Mouse (Mus musculus): ENCODE data around the gene Atg2b. TPM values are rescaled to one million over a fixed set of nuclear protein-coding genes. Genes with fewer than 3 reads are reported as not detected.

Gene Atg2b
- 10.7 and 11.4 TPM in 2 replicates for polyA plus RNA-seq (2016; fragmentation: Nextera tagmentation; extraction: Ambion mirVana)

DNA sequence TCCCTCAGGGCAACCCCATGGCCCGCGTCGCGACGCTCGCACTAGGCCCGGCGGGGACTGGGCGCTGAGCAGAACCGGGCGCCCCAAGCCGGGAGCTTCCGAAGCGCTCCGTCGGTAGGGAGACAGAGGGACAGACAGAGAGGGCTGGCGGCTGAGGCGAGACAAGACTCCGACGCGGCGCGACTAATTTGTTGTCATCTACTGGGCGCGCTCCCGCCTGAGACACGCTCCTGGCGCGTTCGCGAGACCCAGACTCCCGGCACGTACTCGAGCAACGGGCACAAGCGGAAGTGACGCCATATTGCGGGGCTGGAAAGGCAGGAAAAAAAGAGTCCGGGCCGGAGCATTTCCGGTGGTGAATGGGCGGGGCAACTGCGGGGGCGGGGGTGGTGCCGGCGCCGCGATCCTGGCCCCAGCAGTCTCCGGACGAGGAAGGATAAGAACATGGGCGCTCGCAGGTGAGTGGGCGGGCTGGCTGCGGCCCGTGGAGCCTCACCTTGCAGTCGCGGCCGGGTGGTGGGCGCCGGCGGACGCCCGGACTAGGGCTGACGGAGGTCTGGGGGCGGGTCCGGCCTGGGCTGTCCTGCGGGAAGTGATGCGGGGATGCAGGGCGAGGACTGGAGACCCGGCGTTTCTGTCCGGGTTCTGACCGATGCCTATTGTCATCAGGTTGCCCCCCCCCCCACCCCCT, at the start of gene Atg2b:
Gene Atg2b (minus strand): TSS at position 211 of the 691 bp plus-strand sequence.
- H3K27me3 ChIP-seq (ENCODE audit: insufficient read depth, poor library complexity, severe bottlenecking) = no peaks in the 10 kb centered on the region
- H3K9me3 ChIP-seq = no peaks in the 10 kb centered on the region
- peak within 1 kb of the TSS; percentile 94 for H3K27ac ChIP-seq
- H3K4me3 ChIP-seq = peak within 1 kb of the TSS; percentile 79
- peaks cover 33% of the 10 kb centered on the region for H3K4me1 ChIP-seq (replicated peaks)
- H3K36me3 ChIP-seq = peaks cover 13% of the 10 kb centered on the region
- DNase-seq (ENCODE audit: low spot score) = peak; percentile 98
- under 1% methylated on average over 72 of the region's 73 CpGs for WGBS

GRCm38 (mm10) chr12:105733370-105734159, 48.6 kb upstream of the Atg2b start:
- no peaks in the 10 kb centered on the region for H3K27me3 ChIP-seq (ENCODE audit: insufficient read depth, poor library complexity, severe bottlenecking)
- peaks cover 6% of the 10 kb centered on the region; the same call in 1 of the 2 replicates for H3K4me1 ChIP-seq (replicated peaks)
- no peak for DNase-seq (ENCODE audit: low spot score)
- no peak overlapping the region for H3K4me3 ChIP-seq
- H3K27ac ChIP-seq = peak overlapping the region; percentile 64
- no peaks in the 10 kb centered on the region for H3K9me3 ChIP-seq
- WGBS = 72% methylated on average over 9 of the region's 9 CpGs
- no peaks in the 10 kb centered on the region for H3K36me3 ChIP-seq

- no peaks in the 10 kb centered on the region for H3K36me3 ChIP-seq
- H3K27me3 ChIP-seq (ENCODE audit: insufficient read depth, poor library complexity, severe bottlenecking) = no peaks in the 10 kb centered on the region
- H3K4me1 ChIP-seq (replicated peaks) = peaks cover 6% of the 10 kb centered on the region; the same call in 1 of the 2 replicates
- WGBS = 91% methylated on average over 6 of the region's 6 CpGs
- no peaks in the 10 kb centered on the region for H3K9me3 ChIP-seq
- H3K4me3 ChIP-seq = no peak overlapping the region
- H3K27ac ChIP-seq = no peak overlapping the region
- DNase-seq (ENCODE audit: low spot score) = no peak
Observed at GRCm38 (mm10) chr12:105730851-105731460, 45.9 kb upstream of the Atg2b start.

- 26% methylated on average over 8 of the region's 8 CpGs for WGBS
Observed at GRCm38 (mm10) chr12:105727964-105728363, 43.0 kb upstream of the Atg2b start.

GRCm38 (mm10) chr12:105727268-105727667, 42.3 kb upstream of the Atg2b start:
- Histone ChIP-seq H3K27me3 (ENCODE audit: insufficient read depth, poor library complexity, severe bottlenecking) (no peaks in the 10 kb centered on the region), H3K27ac (no peak overlapping the region), H3K4me1 (replicated peaks) (no peaks in the 10 kb centered on the region), H3K9me3 (no peaks in the 10 kb centered on the region), H3K4me3 (no peak overlapping the region), H3K36me3 (no peaks in the 10 kb centered on the region)
- no peak for DNase-seq (ENCODE audit: low spot score)
- WGBS = 89% methylated on average over 3 of the region's 3 CpGs

More at GRCm38 (mm10) chr12:105727964-105728363, 43.0 kb upstream of the Atg2b start:
- H3K4me1 ChIP-seq (replicated peaks) = no peaks in the 10 kb centered on the region
- no peak overlapping the region for H3K4me3 ChIP-seq
- no peak for DNase-seq (ENCODE audit: low spot score)
- no peaks in the 10 kb centered on the region for H3K27me3 ChIP-seq (ENCODE audit: insufficient read depth, poor library complexity, severe bottlenecking)
- no peak overlapping the region for H3K27ac ChIP-seq
- H3K36me3 ChIP-seq = no peaks in the 10 kb centered on the region
- no peaks in the 10 kb centered on the region for H3K9me3 ChIP-seq

- Histone ChIP-seq H3K27ac (no peak overlapping the region), H3K4me1 (replicated peaks) (peaks cover 9% of the 10 kb centered on the region), H3K9me3 (no peaks in the 10 kb centered on the region), H3K27me3 (ENCODE audit: insufficient read depth, poor library complexity, severe bottlenecking) (no peaks in the 10 kb centered on the region), H3K4me3 (no peak overlapping the region), H3K36me3 (no peaks in the 10 kb centered on the region)
- WGBS = 76% methylated on average over 13 of the region's 13 CpGs
- no peak for DNase-seq (ENCODE audit: low spot score)
Observed at GRCm38 (mm10) chr12:105725736-105726135, 40.7 kb upstream of the Atg2b start.

DNA sequence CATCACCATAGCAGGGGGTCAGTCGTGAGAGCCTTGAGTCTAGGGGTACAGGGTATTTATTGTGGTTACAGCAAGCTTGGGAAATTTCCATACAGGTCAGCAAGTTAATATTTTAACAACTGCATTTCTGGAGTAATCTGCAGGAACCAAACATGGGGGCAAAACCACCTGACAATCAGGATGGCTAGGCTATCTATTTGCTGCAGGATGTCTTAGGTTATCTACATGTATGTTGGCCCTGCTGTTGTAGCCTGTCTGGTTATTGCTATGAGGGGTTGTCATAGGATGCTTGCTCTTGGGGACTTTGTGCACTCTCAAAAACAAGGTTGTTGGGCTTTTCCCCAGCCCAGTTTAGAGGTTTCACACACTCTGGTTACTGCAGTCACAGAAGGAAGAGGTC, 39.6 kb upstream of the Atg2b start:
- 76% methylated on average over 1 of the region's 1 CpGs for WGBS
- no peak for DNase-seq (ENCODE audit: low spot score)
- H3K36me3 ChIP-seq = no peaks in the 10 kb centered on the region
- no peak overlapping the region for H3K4me3 ChIP-seq
- no peaks in the 10 kb centered on the region for H3K9me3 ChIP-seq
- H3K27me3 ChIP-seq (ENCODE audit: insufficient read depth, poor library complexity, severe bottlenecking) = no peaks in the 10 kb centered on the region
- H3K27ac ChIP-seq = no peak overlapping the region
- peaks cover 9% of the 10 kb centered on the region for H3K4me1 ChIP-seq (replicated peaks)

DNA sequence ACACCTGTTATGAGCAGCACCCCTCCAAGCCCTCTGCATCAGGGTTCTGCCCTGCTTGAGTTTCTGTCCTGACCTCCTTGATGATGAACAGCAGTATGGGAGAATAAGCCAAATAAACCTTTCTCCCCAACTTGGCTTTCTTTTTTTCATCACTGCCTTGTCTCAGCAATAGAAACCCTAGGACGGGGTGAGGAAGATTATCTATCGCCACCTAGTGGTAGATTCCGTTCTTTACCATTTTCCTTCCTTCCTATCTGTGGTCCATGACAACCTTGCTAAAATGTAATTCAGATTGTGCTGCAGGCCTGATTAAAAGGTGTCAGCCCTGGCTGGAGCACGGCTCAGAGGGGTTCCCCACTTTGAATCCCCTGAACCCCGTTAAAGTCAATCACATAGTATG, 37.6 kb upstream of the Atg2b start:
- WGBS = 4% methylated on average over 5 of the region's 5 CpGs
- Histone ChIP-seq H3K27me3 (ENCODE audit: insufficient read depth, poor library complexity, severe bottlenecking) (no peaks in the 10 kb centered on the region), H3K4me3 (no peak overlapping the region), H3K27ac (no peak overlapping the region), H3K9me3 (no peaks in the 10 kb centered on the region), H3K4me1 (replicated peaks) (peaks cover 9% of the 10 kb centered on the region), H3K36me3 (no peaks in the 10 kb centered on the region)
- DNase-seq (ENCODE audit: low spot score) = no peak

DNA sequence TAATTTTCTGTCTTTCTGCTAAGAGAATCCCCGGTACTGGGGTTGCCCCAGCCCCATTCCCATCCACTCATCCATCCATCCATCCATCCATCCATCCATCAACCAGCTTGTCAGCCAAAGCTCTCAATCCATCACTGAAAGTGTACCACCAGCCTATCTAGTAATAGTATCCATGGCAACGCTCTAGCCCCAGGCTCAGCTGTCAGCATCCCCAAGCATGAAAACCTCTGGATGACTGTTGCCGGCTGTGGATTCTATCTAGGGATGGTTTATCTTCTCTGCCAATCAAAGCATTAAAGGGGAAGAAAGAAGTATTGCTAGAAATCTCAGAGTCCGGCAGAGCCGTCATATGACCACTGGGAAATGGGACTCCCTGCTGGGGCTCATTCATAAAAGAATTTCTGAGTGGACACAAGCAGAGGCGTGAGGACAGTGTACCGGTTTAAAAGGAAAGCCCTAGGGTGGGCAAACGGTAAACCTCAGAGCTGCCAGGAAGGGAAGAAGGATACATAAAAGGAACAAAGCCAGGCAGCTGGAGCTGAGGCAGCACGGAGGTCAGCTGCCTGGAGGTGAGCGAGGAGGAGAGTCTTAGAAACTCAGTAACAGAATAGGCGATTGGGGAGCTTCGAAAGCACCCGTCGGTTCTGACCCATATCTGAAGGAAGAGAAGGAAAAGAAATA, 36.6 kb upstream of the Atg2b start:
- DNase-seq (ENCODE audit: low spot score) = peak; percentile 27
- Histone ChIP-seq H3K9me3 (no peaks in the 10 kb centered on the region), H3K27ac (no peak overlapping the region), H3K4me1 (replicated peaks) (peaks cover 9% of the 10 kb centered on the region), H3K36me3 (no peaks in the 10 kb centered on the region), H3K4me3 (no peak overlapping the region), H3K27me3 (ENCODE audit: insufficient read depth, poor library complexity, severe bottlenecking) (no peaks in the 10 kb centered on the region)
- WGBS = 41% methylated on average over 14 of the region's 14 CpGs

DNA sequence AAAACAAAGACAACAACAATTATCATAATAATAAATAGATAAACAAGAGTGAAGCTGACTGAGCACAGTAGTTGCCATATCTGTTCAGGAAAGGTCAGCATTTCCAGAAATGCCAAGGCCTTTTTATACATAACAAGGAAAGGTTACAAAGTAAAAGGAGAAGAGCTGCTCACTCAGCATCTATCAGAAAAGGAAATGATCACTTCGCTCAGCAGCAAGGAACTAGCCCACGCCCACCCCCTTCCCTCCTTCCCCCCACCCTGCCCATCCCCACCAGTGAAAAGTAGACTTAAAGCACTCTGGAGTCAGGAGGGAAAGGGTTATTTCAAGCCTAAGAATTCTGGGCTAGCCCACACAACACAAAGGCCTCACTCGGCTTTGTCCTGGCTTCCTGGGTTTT, 35.2 kb upstream of the Atg2b start:
- Histone ChIP-seq H3K9me3 (no peaks in the 10 kb centered on the region), H3K36me3 (no peaks in the 10 kb centered on the region), H3K4me1 (replicated peaks) (peaks cover 9% of the 10 kb centered on the region), H3K4me3 (no peak overlapping the region), H3K27ac (no peak overlapping the region), H3K27me3 (ENCODE audit: insufficient read depth, poor library complexity, severe bottlenecking) (no peaks in the 10 kb centered on the region)
- DNase-seq (ENCODE audit: low spot score) = no peak
- 61% methylated on average over 3 of the region's 3 CpGs for WGBS

DNA sequence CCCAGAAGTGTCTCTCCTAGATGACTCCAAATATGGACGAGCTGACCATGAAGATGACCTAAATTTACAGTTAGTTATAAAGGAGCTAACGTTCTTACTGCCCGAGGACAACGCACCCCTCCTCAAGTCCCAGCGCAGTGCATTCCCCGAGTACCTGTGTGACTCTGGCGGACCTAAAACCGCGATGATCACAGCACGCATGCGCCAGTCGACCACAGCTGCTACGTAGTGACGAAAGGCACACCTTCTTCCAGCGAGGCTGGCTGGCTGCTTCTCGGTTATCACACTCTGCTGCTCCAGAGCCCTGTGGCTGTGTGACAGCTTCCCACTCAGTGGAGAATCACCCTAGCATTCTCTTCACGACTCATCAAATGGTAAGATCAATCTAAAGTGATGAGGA, 33.6 kb upstream of the Atg2b start:
- Histone ChIP-seq H3K4me3 (no peak overlapping the region), H3K27ac (no peak overlapping the region), H3K36me3 (no peaks in the 10 kb centered on the region), H3K4me1 (replicated peaks) (peaks cover 10% of the 10 kb centered on the region), H3K9me3 (no peaks in the 10 kb centered on the region), H3K27me3 (ENCODE audit: insufficient read depth, poor library complexity, severe bottlenecking) (no peaks in the 10 kb centered on the region)
- 67% methylated on average over 17 of the region's 17 CpGs for WGBS
- no peak for DNase-seq (ENCODE audit: low spot score)

- peak; percentile 92 for DNase-seq (ENCODE audit: low spot score)
- peaks cover 15% of the 10 kb centered on the region for H3K36me3 ChIP-seq
- H3K4me1 ChIP-seq (replicated peaks) = peaks cover 14% of the 10 kb centered on the region
- H3K4me3 ChIP-seq = peak within 1 kb of the TSS; percentile 36
- H3K27ac ChIP-seq = no peak within 1 kb of the TSS
- no peaks in the 10 kb centered on the region for H3K27me3 ChIP-seq (ENCODE audit: insufficient read depth, poor library complexity, severe bottlenecking)
- 9% methylated on average over 22 of the region's 22 CpGs for WGBS
- no peaks in the 10 kb centered on the region for H3K9me3 ChIP-seq
Observed at GRCm38 (mm10) chr12:105705799-105706487, 20.9 kb upstream of the Atg2b start, which contains the start of gene Ak7. Ak7 (plus strand) TSS chr12:105705976.
